Mouse (Mus musculus) lung, postnatal 0 days (tissue): ENCODE data around the gene Med4. TPM values are rescaled to one million over a fixed set of nuclear protein-coding genes. Genes with fewer than 3 reads are reported as not detected.
A peak's percentile ranks its signal among the peaks of the same experiment; 100 is the strongest.

Source experiments
- ATAC-seq: fragments of 200-750 bp; cut with Nextera tagmentation; 2 replicates; pipeline ENCODE4 v1.8.0; 2017; ENCODE audit warnings: moderate library complexity
- DNase-seq: peaks from one replicate; pipeline ENCODE4 v3.0.0-alpha.2; 2016; ENCODE audit warnings: low spot score
- H3K27ac ChIP-seq: fragments of 300-500 bp; sonication (generic); 2 replicates; pipeline ENCODE4 v1.5.1; 2014; ENCODE audit warnings: antibody characterized with exemption, mild to moderate bottlenecking, low read length, mixed read lengths
- H3K27me3 ChIP-seq: fragments of 300-500 bp; sonication (generic); replicated peaks from 2 replicates; pipeline ENCODE4 v1.6.1; 2014; ENCODE audit warnings: low read length, mixed read lengths; ENCODE audit not compliant: insufficient read depth
- H3K36me3 ChIP-seq: fragments of 300-500 bp; sonication (generic); 2 replicates; pipeline ENCODE4 v1.6.1; 2014; ENCODE audit warnings: low read length, mixed read lengths; ENCODE audit not compliant: insufficient read depth
- H3K4me1 ChIP-seq: fragments of 300-500 bp; sonication (generic); 2 replicates; pipeline ENCODE4 v1.6.1; 2014; ENCODE audit warnings: antibody characterized with exemption, low read depth, low read length, mixed read lengths; ENCODE audit not compliant: insufficient read depth
- H3K4me2 ChIP-seq: fragments of 300-500 bp; sonication (generic); replicated peaks from 2 replicates; pipeline ENCODE4 v1.6.1; 2014; ENCODE audit warnings: low read depth, mild to moderate bottlenecking, low read length, moderate library complexity, mixed read lengths
- H3K4me3 ChIP-seq: fragments of 300-500 bp; sonication (generic); 2 replicates; pipeline ENCODE4 v1.5.1; 2014; ENCODE audit warnings: low read depth, low read length
- H3K9ac ChIP-seq: fragments of 300-500 bp; sonication (generic); replicated peaks from 2 replicates; pipeline ENCODE4 v1.6.1; 2014; ENCODE audit warnings: low read depth, mild to moderate bottlenecking
- H3K9me3 ChIP-seq: fragments of 300-500 bp; sonication (generic); 2 replicates; pipeline ENCODE4 v1.6.1; 2016; ENCODE audit warnings: low read length, mixed read lengths
- CTCF ChIP-seq: IDR thresholded peaks from 2 replicates; pipeline ENCODE4 v1.5.1; 2016; ENCODE audit warnings: antibody characterized with exemption, mild to moderate bottlenecking
- EP300 ChIP-seq: IDR thresholded peaks from 2 replicates; pipeline ENCODE4 v1.6.1; 2016; ENCODE audit warnings: antibody characterized with exemption, mild to moderate bottlenecking, control low read depth
- WGBS: fragments of 180-500 bp; shearing (Covaris S2); extraction: QIAGEN DNeasy Blood & Tissue Kit; methylation state at CpG from one replicate; pipeline ENCODE4 v1.1.7; 2014; 5-methylcytosine and 5-hydroxymethylcytosine counted together
- polyA plus RNA-seq: library from polyadenylated mRNA; unstranded; fragments of >200 nt; fragmentation: Nextera tagmentation; extraction: Ambion mirVana; gene quantifications from 2 replicates; pipeline ENCODE4 v1.2.1, GENCODE M21; 2015

Gene Med4
- polyA plus RNA-seq, 1 experiment from 2014 or later: 52.8 TPM

- WGBS: 63% methylated on average over 8 of the region's 8 CpGs
- TF ChIP-seq EP300 (no peak), CTCF (no peak)
- H3K27me3 ChIP-seq: no peaks in the 10 kb centered on the region
- no peak for ATAC-seq
- H3K9ac ChIP-seq: no peak overlapping the region
- H3K9me3 ChIP-seq: no peaks in the 10 kb centered on the region
- H3K4me3 ChIP-seq: no peak overlapping the region
- no peak overlapping the region for H3K4me2 ChIP-seq
- H3K36me3 ChIP-seq: no peaks in the 10 kb centered on the region
- no peak overlapping the region for H3K27ac ChIP-seq
- DNase-seq: no peak
- H3K4me1 ChIP-seq: no peaks in the 10 kb centered on the region
Observed at GRCm38 (mm10) chr14:73550732-73551131, 40.9 kb downstream of the Med4 start.

GRCm38 (mm10) chr14:73551164-73551563, 41.3 kb downstream of the Med4 start:
- no peaks in the 10 kb centered on the region for H3K27me3 ChIP-seq
- no peaks in the 10 kb centered on the region for H3K4me1 ChIP-seq
- no peak overlapping the region for H3K9ac ChIP-seq
- DNase-seq: no peak
- no peaks in the 10 kb centered on the region for H3K9me3 ChIP-seq
- 80% methylated on average over 6 of the region's 6 CpGs for WGBS
- no peaks in the 10 kb centered on the region for H3K36me3 ChIP-seq
- TF ChIP-seq CTCF: no peak
- TF ChIP-seq EP300: no peak
- ATAC-seq: no peak
- H3K4me3 ChIP-seq: no peak overlapping the region
- H3K27ac ChIP-seq: no peak overlapping the region
- no peak overlapping the region for H3K4me2 ChIP-seq

GRCm38 (mm10) chr14:73552341-73553121, 42.7 kb downstream of the Med4 start:
- peak overlapping the region; percentile 85 for H3K27ac ChIP-seq
- TF ChIP-seq CTCF (peak; percentile 2; the same call in 1 of the 2 replicates), EP300 (no peak)
- H3K36me3 ChIP-seq: no peaks in the 10 kb centered on the region
- peak overlapping the region; percentile 76 for H3K9ac ChIP-seq
- H3K4me3 ChIP-seq: peak overlapping the region; percentile 99
- H3K4me1 ChIP-seq: no peaks in the 10 kb centered on the region
- peak overlapping the region; percentile 82 for H3K4me2 ChIP-seq
- 3% methylated on average over 61 of the region's 61 CpGs for WGBS
- peak; percentile 98 for ATAC-seq
- no peaks in the 10 kb centered on the region for H3K9me3 ChIP-seq
- DNase-seq: peak; percentile 97
- no peaks in the 10 kb centered on the region for H3K27me3 ChIP-seq

- Histone ChIP-seq H3K36me3 (no peaks in the 10 kb centered on the region), H3K4me2 (peak overlapping the region; percentile 82), H3K9ac (peak overlapping the region; percentile 76), H3K4me1 (no peaks in the 10 kb centered on the region), H3K27ac (peak overlapping the region; percentile 85), H3K9me3 (no peaks in the 10 kb centered on the region), H3K4me3 (peak overlapping the region; percentile 99), H3K27me3 (no peaks in the 10 kb centered on the region)
- 1% methylated on average over 10 of the region's 10 CpGs for WGBS
- peak; percentile 9 for DNase-seq
- no peak; the same call in 1 of the 2 replicates for ATAC-seq
- TF ChIP-seq CTCF (no peak), EP300 (no peak)
Observed at GRCm38 (mm10) chr14:73553122-73553696, 43.4 kb downstream of the Med4 start.

Other genes with a start within 250 kb of the Med4 start
- gene Rb1, start 184.2 kb upstream of the Med4 start, polyA plus RNA-seq: 14.3 and 14.7 TPM in 2 replicates
- gene Itm2b, start 124.7 kb upstream of the Med4 start, polyA plus RNA-seq: 1,838 and 1,903 TPM in 2 replicates
- gene Sucla2, start 15.3 kb downstream of the Med4 start, polyA plus RNA-seq: 80.2 and 84.7 TPM in 2 replicates
- 2.5 and 2.7 TPM in 2 replicates for gene Nudt15, start 38.2 kb downstream of the Med4 start, polyA plus RNA-seq
- gene Gm21750, start 151.2 kb downstream of the Med4 start, polyA plus RNA-seq: not detected in 2 replicates